Mouse (Mus musculus) CH12.LX (cell line): ENCODE data around the gene Clec12a. TPM values are rescaled to one million over a fixed set of nuclear protein-coding genes. Genes with fewer than 3 reads are reported as not detected.

Experiments used
- DNase-seq: peaks from one replicate; pipeline ENCODE4 v3.0.0-alpha.2; 2013; ENCODE audit errors: extremely low read depth
- H3K27ac ChIP-seq: 2 replicates; pipeline ENCODE4 v1.5.1; 2012; ENCODE audit warnings: low read depth, mild to moderate bottlenecking, control low read depth, moderate library complexity; ENCODE audit not compliant: insufficient read depth
- H3K27me3 ChIP-seq: replicated peaks from 2 replicates; pipeline ENCODE3; 2012; ENCODE audit warnings: inconsistent platforms
- H3K36me3 ChIP-seq, 2 experiments: replicated peaks in 1 of 2; 2 replicates each; pipeline versions ENCODE3 to v1.6.1; 2012; ENCODE audit warnings: inconsistent platforms in 1 of 2, low read length in 1 of 2, mild to moderate bottlenecking in 1 of 2, mixed read lengths in 1 of 2, moderate library complexity in 1 of 2; ENCODE audit not compliant: control insufficient read depth in 1 of 2, insufficient read depth in 1 of 2
- H3K4me1 ChIP-seq, 2 experiments: 2 replicates each; pipeline ENCODE4 v1.6.1; 2012; ENCODE audit warnings: inconsistent platforms in 1 of 2, moderate library complexity in 1 of 2; ENCODE audit not compliant: insufficient read depth in 2 of 2, control insufficient read depth in 1 of 2
- H3K4me2 ChIP-seq: 2 replicates; pipeline ENCODE4 v1.6.1; 2012; ENCODE audit warnings: low read depth, mild to moderate bottlenecking, control low read depth; ENCODE audit not compliant: poor library complexity, insufficient read depth, severe bottlenecking
- H3K4me3 ChIP-seq, 3 experiments: fragments of 150-350 bp in 1 of 3; sonication (generic) in 1 of 3; replicated peaks in 1 of 3; 2 replicates each; pipeline versions ENCODE3 to v1.5.1; 2011 to 2012; ENCODE audit warnings: low read depth in 2 of 3, low read length in 2 of 3, mild to moderate bottlenecking in 2 of 3, moderate library complexity in 2 of 3, control low read depth in 1 of 3, improper control_type of control experiment in 1 of 3, inconsistent platforms in 1 of 3, mixed read lengths in 1 of 3; ENCODE audit not compliant: poor library complexity in 1 of 3
- H3K79me2 ChIP-seq: replicated peaks from 2 replicates; pipeline ENCODE4 v1.6.1; 2012; ENCODE audit warnings: mild to moderate bottlenecking, moderate library complexity; ENCODE audit not compliant: control insufficient read depth, poor library complexity, insufficient read depth, severe bottlenecking; ENCODE audit errors: extremely low read depth
- H3K9ac ChIP-seq: 2 replicates; pipeline ENCODE4 v1.6.1; 2012; ENCODE audit warnings: low read depth, mild to moderate bottlenecking, control low read depth, moderate library complexity; ENCODE audit not compliant: insufficient read depth
- H3K9me3 ChIP-seq: replicated peaks from 2 replicates; pipeline ENCODE3; 2012; ENCODE audit warnings: low read length, inconsistent platforms, mixed read lengths
- BHLHE40 ChIP-seq: IDR thresholded peaks from 2 replicates; pipeline ENCODE4 v1.6.1; 2011; ENCODE audit warnings: mild to moderate bottlenecking, low read depth, low read length, improper control_type of control experiment
- CHD2 ChIP-seq: IDR thresholded peaks from 2 replicates; pipeline ENCODE4 v1.6.1; 2011; ENCODE audit warnings: low read length, improper control_type of control experiment
- CTCF ChIP-seq, 2 experiments: IDR thresholded peaks in 1 of 2; conservative IDR thresholded peaks in 1 of 2; 2 replicates each; pipeline ENCODE4 v1.5.1; 2011 to 2012; ENCODE audit warnings: low read depth in 2 of 2, low read length in 2 of 2, improper control_type of control experiment in 1 of 2, inconsistent platforms in 1 of 2, mild to moderate bottlenecking in 1 of 2, moderate library complexity in 1 of 2
- E2F4 ChIP-seq: IDR thresholded peaks from 2 replicates; pipeline ENCODE4 v1.6.1; 2011; ENCODE audit warnings: low read depth, low read length, improper control_type of control experiment; ENCODE audit not compliant: insufficient replicate concordance
- EP300 ChIP-seq: IDR thresholded peaks from 2 replicates; pipeline ENCODE4 v1.6.1; 2011; ENCODE audit warnings: low read length, improper control_type of control experiment
- ETS1 ChIP-seq: conservative IDR thresholded peaks from 2 replicates; pipeline ENCODE4 v1.6.1; 2012; ENCODE audit warnings: low read depth, mild to moderate bottlenecking, inconsistent platforms, low read length, improper control_type of control experiment, moderate library complexity
- GABPA ChIP-seq: IDR thresholded peaks from 2 replicates; pipeline ENCODE4 v1.6.1; 2012; ENCODE audit warnings: low read depth, low read length, improper control_type of control experiment, inconsistent platforms; ENCODE audit not compliant: insufficient replicate concordance
- HCFC1 ChIP-seq: IDR thresholded peaks from 2 replicates; pipeline ENCODE4 v1.6.1; 2012; ENCODE audit warnings: low read depth, mild to moderate bottlenecking, inconsistent platforms, low read length, improper control_type of control experiment
- IRF4 ChIP-seq: IDR thresholded peaks from 2 replicates; pipeline ENCODE4 v1.6.1; 2014; ENCODE audit warnings: low read depth, mild to moderate bottlenecking, inconsistent platforms, low read length, improper control_type of control experiment
- KAT2A ChIP-seq: IDR thresholded peaks from 2 replicates; pipeline ENCODE4 v1.6.1; 2012; ENCODE audit warnings: low read length, improper control_type of control experiment, inconsistent platforms; ENCODE audit not compliant: insufficient replicate concordance
- MAFK ChIP-seq: IDR thresholded peaks from 2 replicates; pipeline ENCODE4 v1.6.1; 2011; ENCODE audit warnings: low read length, improper control_type of control experiment; ENCODE audit not compliant: insufficient replicate concordance
- MAX ChIP-seq: IDR thresholded peaks from 2 replicates; pipeline ENCODE4 v1.6.1; 2011; ENCODE audit warnings: low read length, improper control_type of control experiment
- MEF2A ChIP-seq: IDR thresholded peaks from 2 replicates; pipeline ENCODE4 v1.6.1; 2014; ENCODE audit warnings: low read depth, mild to moderate bottlenecking, inconsistent platforms, low read length, improper control_type of control experiment, borderline replicate concordance
- MYC ChIP-seq: IDR thresholded peaks from 2 replicates; pipeline ENCODE4 v1.6.1; 2011; ENCODE audit warnings: low read depth, mild to moderate bottlenecking, improper control_type of control experiment, low read length
- TBP ChIP-seq: conservative IDR thresholded peaks from 2 replicates; pipeline ENCODE4 v1.6.1; 2011; ENCODE audit warnings: low read depth, low read length, improper control_type of control experiment
- UBTF ChIP-seq: IDR thresholded peaks from 2 replicates; pipeline ENCODE4 v1.6.1; 2012; ENCODE audit warnings: low read depth, mild to moderate bottlenecking, inconsistent platforms, low read length, improper control_type of control experiment, moderate library complexity
- USF1 ChIP-seq: IDR thresholded peaks from 2 replicates; pipeline ENCODE4 v1.6.1; 2014; ENCODE audit warnings: low read depth, mild to moderate bottlenecking, inconsistent platforms, low read length, improper control_type of control experiment
- USF2 ChIP-seq: conservative IDR thresholded peaks from 2 replicates; pipeline ENCODE4 v1.6.1; 2011; ENCODE audit warnings: low read depth, low read length, improper control_type of control experiment
- ZMIZ1 ChIP-seq: IDR thresholded peaks from 2 replicates; pipeline ENCODE4 v1.6.1; 2012; ENCODE audit warnings: low read depth, mild to moderate bottlenecking, inconsistent platforms, low read length, improper control_type of control experiment
- dilution Hi-C: fragments of 300-500 bp; cut with MboI; formaldehyde crosslinking; loops from 2 replicates; pipeline ENCODE4 v1.14.3; 2020; ENCODE audit warnings: low sequenced_read_pairs; ENCODE audit not compliant: extremely low pct_unique_long_range_greater_than_20kb, extremely low pct_ligation_motif_present
- in situ Hi-C: fragments of 300-500 bp; cut with MboI; formaldehyde crosslinking; loops from 3 replicates; pipeline ENCODE4 v1.14.3; 2019; ENCODE audit warnings: low sequenced_read_pairs, low pct_ligation_motif_present, low pct_unique_long_range_greater_than_20kb, mixed read lengths
- polyA plus RNA-seq: library from polyadenylated mRNA; unstranded; fragments of >175 nt; gene quantifications from 2 replicates; pipeline ENCODE4 v1.2.1, GENCODE M21; 2012; ENCODE audit warnings: low read depth; ENCODE audit not compliant: insufficient read length
- total RNA-seq, 2 experiments: library from RNA; depleted of rRNA; stranded (reverse); fragments of 300-350 nt in 1 of 2; fragments of >200 nt in 1 of 2; gene quantifications; 2 replicates each; pipeline ENCODE4 v1.2.3; 2012 to 2014

Clec12a gene
- total and polyA plus RNA-seq, 3 experiments = 1.7 to 11.9 (median 8.0) TPM

DNA sequence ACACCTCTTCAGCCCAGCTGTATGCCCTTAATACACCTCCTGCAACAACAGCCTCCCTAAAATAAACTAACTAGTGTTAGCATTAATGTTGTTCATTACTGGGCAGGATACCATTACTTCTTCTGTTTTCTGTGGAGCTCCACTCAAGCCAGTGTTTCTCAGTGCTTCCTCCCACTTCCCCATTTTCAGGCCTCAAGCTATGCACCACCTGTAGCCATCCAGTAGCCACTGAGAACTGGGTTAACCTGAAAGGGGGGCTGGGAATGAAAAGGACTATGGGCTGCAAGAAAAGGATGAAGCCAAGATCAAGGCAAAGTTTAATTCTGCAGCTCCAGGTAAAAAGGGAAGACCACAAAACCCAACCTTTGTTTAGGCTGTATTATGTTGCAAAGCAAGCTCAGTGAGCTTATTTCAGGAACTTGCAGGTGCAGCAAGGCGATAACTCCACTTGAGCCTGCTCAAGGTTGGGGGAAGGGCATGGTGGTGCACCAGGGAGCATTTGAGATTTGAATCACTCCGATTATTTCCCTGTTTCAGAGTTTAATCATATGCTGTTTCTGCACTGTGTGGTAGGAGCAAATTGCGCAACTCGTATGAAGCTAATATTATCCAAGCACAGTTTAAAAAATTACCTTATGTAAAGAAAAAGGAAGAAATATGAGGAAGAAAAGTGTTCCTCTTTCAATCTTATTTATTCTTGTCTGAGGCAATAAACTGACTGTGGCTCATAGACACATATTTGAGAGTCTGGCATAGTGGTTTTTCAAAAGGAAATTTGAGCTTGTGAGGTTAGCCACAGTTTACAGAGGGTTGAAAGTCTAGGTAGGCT lies 7.2 kb downstream of the Clec12a start (continued):
- TF ChIP-seq KAT2A = 0 out of 2 replicates have a peak, but pooled peaks have one; percentile 44
- TF ChIP-seq USF2 = no peak
- TF ChIP-seq ZMIZ1 = no peak
- TF ChIP-seq CHD2 = peak; percentile 87
- TF ChIP-seq MYC = no peak
- TF ChIP-seq USF1 = no peak
- TF ChIP-seq BHLHE40 = no peak
- peak; percentile 87 for TF ChIP-seq IRF4
- 0 out of 2 replicates have a peak, but pooled peaks have one; percentile 8 for TF ChIP-seq MAX
- TF ChIP-seq MAFK = 0 out of 2 replicates have a peak, but pooled peaks have one; percentile 43
- no peak for TF ChIP-seq UBTF
- no peak; the same call in 1 of the 2 replicates for TF ChIP-seq HCFC1
- TF ChIP-seq ETS1 = peak; percentile 49

DNA sequence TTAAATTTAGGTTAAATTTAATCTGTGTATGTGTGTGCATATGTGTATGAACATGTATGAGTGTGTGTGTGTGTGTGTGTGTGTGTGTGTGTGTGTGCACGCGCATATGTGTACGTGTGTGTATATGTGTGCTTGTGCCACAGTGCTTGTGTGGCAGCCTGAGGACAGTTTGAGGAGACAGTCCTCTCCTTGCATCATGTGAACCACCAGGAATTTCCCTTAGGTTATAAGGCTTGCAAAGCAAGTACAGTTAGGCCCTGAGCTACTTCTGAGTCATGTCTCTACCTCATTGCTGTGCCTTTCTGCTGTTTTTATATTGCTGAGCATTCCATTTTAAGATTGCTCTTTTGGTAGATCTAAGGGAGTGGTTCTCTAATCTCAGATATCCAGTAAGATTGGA lies 8.6 kb downstream of the Clec12a start:
- peak overlapping the region; percentile 69 for H3K4me2 ChIP-seq
- DNase-seq = peak; percentile 65
- H3K36me3 ChIP-seq = peaks cover 0 to 5% of the 10 kb centered on the region in 2 experiments
- H3K27me3 ChIP-seq = no peaks in the 10 kb centered on the region
- in situ Hi-C loops = loop anchor here (25.0 kb wide), 1 partner anchor 514 kb away; the partner anchor contains the start of genes Gm44511 and Klrb1b
- H3K4me1 ChIP-seq = peaks cover 4 to 31% of the 10 kb centered on the region in 2 experiments
- H3K9me3 ChIP-seq = peaks cover 9% of the 10 kb centered on the region
- H3K4me3 ChIP-seq = peak overlapping the region; percentile 28 to 35 (median 33)
- dilution Hi-C loops = no loop called here
- peak overlapping the region; percentile 94 for H3K27ac ChIP-seq
- TF ChIP-seq TBP (0 out of 2 replicates have a peak, but pooled peaks have one; percentile 58), MEF2A (peak; percentile 37; the same call in 1 of the 2 replicates), EP300 (no peak; the same call in 1 of the 2 replicates), E2F4 (no peak), GABPA (no peak), CTCF (conservative IDR thresholded peaks at IDR 0.05 in 1 of 2, IDR thresholded peaks at IDR 0.05 in 1 of 2; ENCODE audit: low read depth in 2 of 2, low read length in 2 of 2) (no peak), BHLHE40 (peak; percentile 66)
- TF ChIP-seq, all 38 proteins: peak for 3
- Histone ChIP-seq H3K79me2 (no peaks in the 10 kb centered on the region), H3K9ac (peak overlapping the region; percentile 32)
